Mouse (Mus musculus) embryonic fibroblast, embryonic 13.5 days (primary cell): ENCODE results near the gene Diaph3.

Experiments
- CTCF ChIP-seq: IDR thresholded peaks from 2 replicates; pipeline ENCODE4 v1.5.1; 2011; ENCODE audit warnings: mild to moderate bottlenecking, control low read depth, low read length, moderate library complexity, borderline replicate concordance; ENCODE audit not compliant: insufficient read depth
- POLR2A ChIP-seq: IDR thresholded peaks from 2 replicates; pipeline ENCODE4 v1.6.1; 2011; ENCODE audit warnings: low read depth, mild to moderate bottlenecking, control low read depth, low read length, moderate library complexity

DNA sequence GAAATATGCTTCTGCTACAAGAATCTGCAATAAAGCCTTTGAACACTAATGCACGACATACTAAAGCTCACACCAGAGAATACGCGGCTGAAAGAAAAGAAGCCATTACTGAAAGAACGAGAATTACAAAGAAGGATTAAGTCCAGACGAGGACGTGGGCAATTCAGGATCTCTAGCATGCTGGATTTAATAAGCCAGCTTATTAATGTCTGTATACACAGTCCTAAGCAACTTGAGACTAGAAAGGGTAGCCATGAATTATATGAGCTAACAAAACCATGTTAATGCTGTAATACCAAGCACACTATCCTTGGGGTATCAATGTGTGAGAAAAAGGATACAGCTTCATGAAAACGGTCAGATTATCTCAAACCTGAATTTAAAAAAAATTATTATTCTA is 214.2 kb downstream of the Diaph3 start:
- TF ChIP-seq POLR2A (no peak), CTCF (no peak)
